Mouse (Mus musculus) kidney, embryonic 14.5 days (tissue): Measurements from ENCODE around the gene Kcnj9. TPM values are rescaled to one million over a fixed set of nuclear protein-coding genes. Genes with fewer than 3 reads are reported as not detected.
A peak's percentile ranks its signal among the peaks of the same experiment; 100 is the strongest.

Experiments used
- ATAC-seq: fragments of 200-750 bp; cut with Nextera tagmentation; 2 replicates; pipeline ENCODE4 v1.8.0; 2017; ENCODE audit warnings: moderate number of reproducible peaks, mild to moderate bottlenecking, moderate TSS enrichment, moderate library complexity; ENCODE audit not compliant: low FRiP score, low TSS enrichment
- H3K27ac ChIP-seq: fragments of 300-500 bp; sonication (generic); 2 replicates; pipeline ENCODE4 v1.5.1; 2014; ENCODE audit warnings: low read depth, mild to moderate bottlenecking, low read length, moderate library complexity, mixed read lengths
- H3K27me3 ChIP-seq: fragments of 300-500 bp; sonication (generic); 2 replicates; pipeline ENCODE4 v1.6.1; 2014; ENCODE audit warnings: mild to moderate bottlenecking, low read length; ENCODE audit not compliant: control insufficient read depth, insufficient read depth
- H3K36me3 ChIP-seq: fragments of 300-500 bp; sonication (generic); 2 replicates; pipeline ENCODE4 v1.6.1; 2014; ENCODE audit warnings: low read length, mixed read lengths; ENCODE audit not compliant: control insufficient read depth, insufficient read depth
- H3K4me1 ChIP-seq: fragments of 300-500 bp; sonication (generic); 2 replicates; pipeline ENCODE4 v1.6.1; 2014; ENCODE audit warnings: low read length, mixed read lengths; ENCODE audit not compliant: control insufficient read depth, insufficient read depth
- H3K4me2 ChIP-seq: fragments of 300-500 bp; sonication (generic); replicated peaks from 2 replicates; pipeline ENCODE4 v1.6.1; 2014; ENCODE audit warnings: low read depth, mild to moderate bottlenecking, low read length
- H3K4me3 ChIP-seq: fragments of 300-500 bp; sonication (generic); 2 replicates; pipeline ENCODE4 v1.5.1; 2014; ENCODE audit warnings: mild to moderate bottlenecking, low read length
- H3K9ac ChIP-seq: fragments of 300-500 bp; sonication (generic); 2 replicates; pipeline ENCODE4 v1.6.1; 2014; ENCODE audit warnings: low read depth, mild to moderate bottlenecking, low read length, moderate library complexity
- H3K9me3 ChIP-seq: fragments of 300-500 bp; sonication (generic); 2 replicates; pipeline ENCODE4 v1.6.1; 2016; ENCODE audit warnings: low read length; ENCODE audit not compliant: control insufficient read depth
- WGBS: fragments of 180-500 bp; shearing (Covaris S2); extraction: QIAGEN DNeasy Blood & Tissue Kit; methylation state at CpG from one replicate; pipeline ENCODE4 v1.1.7; 2014; 5-methylcytosine and 5-hydroxymethylcytosine counted together
- polyA plus RNA-seq: library from polyadenylated mRNA; unstranded; fragments of >200 nt; fragmentation: Nextera tagmentation; extraction: Ambion mirVana; gene quantifications from 2 replicates; pipeline ENCODE4 v1.2.1, GENCODE M21; 2014

The Kcnj9 gene
- polyA plus RNA-seq, 1 experiment from 2014 or later: not detected

DNA sequence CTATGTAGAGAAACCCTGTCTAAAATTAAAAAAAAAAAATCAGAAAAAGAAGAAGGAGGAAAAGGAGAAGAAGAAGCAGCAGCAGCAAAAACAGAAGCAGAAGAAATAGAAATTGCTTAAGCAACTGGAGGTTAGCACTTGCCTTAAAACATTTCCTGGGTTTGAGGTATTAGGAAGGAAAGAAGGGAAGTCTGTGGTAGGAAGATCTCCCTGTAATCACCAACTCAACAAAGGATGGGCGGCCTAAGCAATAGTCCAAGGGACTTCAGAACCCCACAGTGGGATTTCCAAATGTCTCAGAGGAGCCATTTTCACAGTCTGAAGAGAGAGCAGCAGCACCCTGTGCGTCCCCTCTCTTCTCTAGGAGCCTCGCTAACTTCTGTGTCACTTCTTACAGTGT is 23.3 kb upstream of the Kcnj9 start:
- peaks cover 13% of the 10 kb centered on the region; the same call in 1 of the 2 replicates for H3K4me1 ChIP-seq
- WGBS: 80% methylated on average over 3 of the region's 3 CpGs
- H3K9me3 ChIP-seq: no peaks in the 10 kb centered on the region
- H3K9ac ChIP-seq: no peak overlapping the region
- H3K4me2 ChIP-seq: no peak overlapping the region
- H3K36me3 ChIP-seq: no peaks in the 10 kb centered on the region
- H3K27me3 ChIP-seq: no peaks in the 10 kb centered on the region
- H3K4me3 ChIP-seq: no peak overlapping the region
- H3K27ac ChIP-seq: no peak overlapping the region
- no peak for ATAC-seq

DNA sequence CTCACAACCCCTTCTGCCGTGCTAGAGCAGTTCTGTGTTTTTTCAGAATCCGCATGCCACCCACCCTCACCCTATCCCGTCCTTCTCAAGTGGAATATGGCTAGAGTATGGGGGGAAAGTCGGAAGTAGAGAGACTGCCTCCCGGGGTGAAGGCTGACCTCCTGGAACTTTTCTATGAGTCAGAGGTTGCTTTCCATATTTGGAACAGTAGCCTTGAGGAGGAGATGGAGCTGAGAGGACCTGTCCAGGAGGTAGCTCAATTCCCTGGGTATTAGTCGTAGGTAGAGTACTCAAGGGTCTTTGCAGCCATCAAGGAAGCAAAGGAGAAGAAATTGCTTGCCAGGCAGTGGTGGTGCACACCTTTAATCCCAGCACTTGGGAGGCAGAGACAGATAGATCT is 22.9 kb upstream of the Kcnj9 start:
- H3K4me2 ChIP-seq: no peak overlapping the region
- WGBS: 69% methylated on average over 6 of the region's 6 CpGs
- no peak overlapping the region for H3K9ac ChIP-seq
- H3K4me1 ChIP-seq: peaks cover 13% of the 10 kb centered on the region; the same call in 1 of the 2 replicates
- H3K4me3 ChIP-seq: no peak overlapping the region
- no peaks in the 10 kb centered on the region for H3K36me3 ChIP-seq
- no peaks in the 10 kb centered on the region for H3K9me3 ChIP-seq
- H3K27ac ChIP-seq: no peak overlapping the region
- ATAC-seq: no peak
- no peaks in the 10 kb centered on the region for H3K27me3 ChIP-seq

DNA sequence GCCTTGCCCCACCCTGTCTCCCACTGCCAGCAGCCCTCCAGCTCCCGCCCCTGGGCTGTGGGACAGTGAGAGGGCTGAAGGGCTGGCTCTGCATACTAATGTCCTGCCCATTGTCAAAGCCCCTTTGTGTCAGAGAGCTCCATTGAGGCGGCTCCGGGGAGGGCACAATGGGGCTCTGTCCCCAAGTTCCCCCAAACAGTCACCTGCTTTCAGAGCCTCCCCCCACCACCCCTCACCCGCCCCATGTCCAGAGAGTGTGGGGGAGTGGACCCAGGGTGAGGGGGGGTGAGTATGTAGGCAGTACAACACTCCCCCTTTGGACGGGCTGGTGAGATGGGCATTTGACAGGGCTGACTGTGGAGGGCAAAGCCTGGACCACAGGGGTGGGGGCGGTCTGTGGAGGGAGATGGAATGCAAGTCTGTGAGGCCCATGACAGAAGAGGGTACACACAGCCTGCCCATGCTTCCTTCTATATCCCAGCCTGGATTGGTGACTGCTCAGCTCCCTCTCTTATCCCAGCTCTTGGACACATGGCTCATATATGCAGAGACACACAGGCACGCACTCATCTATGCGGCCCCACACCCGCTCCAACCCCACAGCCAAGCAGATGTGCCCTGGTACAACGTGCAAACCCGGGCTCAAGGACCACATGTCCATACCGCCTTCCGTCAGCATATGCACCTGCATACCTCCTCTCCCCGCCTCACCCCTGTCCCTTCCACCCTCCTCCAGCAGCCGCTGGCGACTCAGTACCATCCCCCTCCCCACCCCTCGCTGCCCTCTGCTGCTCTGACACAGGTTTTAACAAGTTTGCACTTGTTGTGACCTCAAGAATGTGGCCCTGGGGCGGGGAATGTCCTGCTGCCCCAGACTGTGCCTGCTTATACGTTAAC is 21.0 kb upstream of the Kcnj9 start:
- H3K27ac ChIP-seq: peak overlapping the region; percentile 53
- H3K4me3 ChIP-seq: no peak overlapping the region
- H3K9ac ChIP-seq: no peak overlapping the region
- H3K27me3 ChIP-seq: no peaks in the 10 kb centered on the region
- no peaks in the 10 kb centered on the region for H3K36me3 ChIP-seq
- 15% methylated on average over 19 of the region's 19 CpGs for WGBS
- no peaks in the 10 kb centered on the region for H3K9me3 ChIP-seq
- peaks cover 13% of the 10 kb centered on the region; the same call in 1 of the 2 replicates for H3K4me1 ChIP-seq
- ATAC-seq: peak; percentile 79
- H3K4me2 ChIP-seq: no peak overlapping the region

DNA sequence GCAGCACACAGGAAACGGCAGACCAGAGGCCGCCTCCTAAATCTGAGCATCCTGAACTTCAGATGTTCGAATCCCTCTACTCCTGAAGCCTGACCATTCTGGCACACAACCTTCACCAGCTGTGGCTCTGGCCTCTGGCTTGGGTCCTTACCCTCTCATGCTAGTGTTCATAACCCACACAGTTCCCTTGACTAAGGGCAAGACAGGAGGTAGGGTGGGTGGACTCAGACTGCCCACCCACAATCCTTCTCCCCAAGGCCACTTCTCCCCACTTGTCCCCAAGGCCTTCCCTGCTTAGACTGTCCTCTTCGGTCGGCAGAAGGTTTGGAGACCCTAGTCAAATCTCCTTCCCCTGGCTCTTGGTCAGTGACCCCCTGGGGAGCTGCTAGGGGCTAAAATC is 20.4 kb upstream of the Kcnj9 start:
- 65% methylated on average over 5 of the region's 5 CpGs for WGBS
- peak overlapping the region; percentile 53 for H3K27ac ChIP-seq
- H3K9me3 ChIP-seq: no peaks in the 10 kb centered on the region
- no peak for ATAC-seq
- no peaks in the 10 kb centered on the region for H3K27me3 ChIP-seq
- H3K36me3 ChIP-seq: no peaks in the 10 kb centered on the region
- peaks cover 13% of the 10 kb centered on the region; the same call in 1 of the 2 replicates for H3K4me1 ChIP-seq
- no peak overlapping the region for H3K4me2 ChIP-seq
- H3K9ac ChIP-seq: no peak overlapping the region
- H3K4me3 ChIP-seq: no peak overlapping the region

DNA sequence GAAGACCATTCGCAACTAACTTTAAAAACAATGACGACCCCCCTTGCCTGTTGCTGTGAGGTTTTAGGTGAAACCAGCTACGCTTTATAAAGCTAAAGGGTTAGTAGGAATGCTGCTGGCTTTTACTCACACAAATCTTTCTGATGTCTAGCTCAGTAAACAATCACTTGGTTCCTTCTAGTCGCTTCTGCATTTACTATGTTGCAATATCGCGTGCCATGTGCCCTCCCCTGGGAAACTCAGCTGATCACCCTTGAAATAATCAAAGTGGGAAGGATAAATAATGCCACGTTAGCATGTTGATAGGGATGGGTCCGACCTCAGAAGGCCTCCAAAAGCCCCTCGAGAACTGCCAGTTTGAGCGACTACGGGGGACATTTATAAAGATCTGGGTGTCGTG is 18.3 kb upstream of the Kcnj9 start:
- Histone ChIP-seq H3K9me3 (no peaks in the 10 kb centered on the region), H3K27me3 (no peaks in the 10 kb centered on the region), H3K4me2 (no peak overlapping the region), H3K9ac (no peak overlapping the region), H3K4me1 (peaks cover 13% of the 10 kb centered on the region; the same call in 1 of the 2 replicates), H3K36me3 (no peaks in the 10 kb centered on the region), H3K27ac (no peak overlapping the region), H3K4me3 (no peak overlapping the region)
- no peak for ATAC-seq
- WGBS: 90% methylated on average over 12 of the region's 12 CpGs

DNA sequence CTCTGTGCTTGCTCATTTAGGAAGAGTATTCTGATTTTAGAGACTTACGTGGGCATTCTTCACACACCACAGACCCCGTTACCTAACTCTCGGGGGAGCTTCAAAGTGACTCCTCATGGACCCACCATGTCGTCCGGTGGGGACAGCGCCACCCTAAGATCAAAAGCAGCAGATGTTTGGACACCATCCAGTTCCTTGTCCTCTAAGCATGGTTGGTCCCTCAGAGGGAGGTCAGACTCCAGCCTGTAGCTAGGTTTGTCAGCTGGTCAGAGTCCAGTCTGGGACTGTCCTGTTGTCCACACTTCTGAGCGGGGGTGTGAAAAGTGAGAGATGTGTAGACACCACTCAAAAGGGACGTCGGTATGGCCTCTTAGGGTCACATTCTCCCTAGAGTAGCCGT is 17.6 kb upstream of the Kcnj9 start:
- Histone ChIP-seq H3K27me3 (no peaks in the 10 kb centered on the region; the same call in 1 of the 2 replicates), H3K9me3 (no peaks in the 10 kb centered on the region), H3K9ac (no peak overlapping the region), H3K36me3 (no peaks in the 10 kb centered on the region), H3K4me1 (peaks cover 13% of the 10 kb centered on the region; the same call in 1 of the 2 replicates), H3K4me2 (no peak overlapping the region), H3K27ac (no peak overlapping the region), H3K4me3 (no peak overlapping the region)
- ATAC-seq: no peak
- WGBS: 81% methylated on average over 10 of the region's 10 CpGs

DNA sequence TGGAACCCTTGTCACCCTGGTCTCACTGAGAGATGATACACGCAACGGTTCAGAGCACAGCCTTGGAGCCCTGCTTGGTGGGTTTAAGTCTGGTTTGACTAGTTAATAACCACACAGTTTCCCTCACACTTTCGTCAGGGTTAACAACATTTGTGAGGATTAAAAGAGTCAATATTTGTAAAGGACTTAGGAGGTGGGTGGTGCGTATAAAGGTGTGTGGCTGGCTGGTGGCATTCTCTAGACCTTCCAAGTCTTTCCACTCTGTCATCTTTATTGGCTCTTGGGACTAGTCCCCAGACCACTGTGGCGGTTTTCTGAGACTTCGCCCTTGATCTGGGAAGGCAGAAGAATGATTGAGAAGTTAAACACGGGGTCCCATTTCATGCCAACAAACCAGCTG is 15.7 kb upstream of the Kcnj9 start:
- peaks cover 7% of the 10 kb centered on the region; the same call in 1 of the 2 replicates for H3K27me3 ChIP-seq
- H3K4me1 ChIP-seq: peaks cover 9% of the 10 kb centered on the region; the same call in 1 of the 2 replicates
- 90% methylated on average over 7 of the region's 7 CpGs for WGBS
- H3K27ac ChIP-seq: no peak overlapping the region
- H3K9ac ChIP-seq: no peak overlapping the region
- no peaks in the 10 kb centered on the region for H3K36me3 ChIP-seq
- H3K4me2 ChIP-seq: no peak overlapping the region
- no peak for ATAC-seq
- H3K4me3 ChIP-seq: no peak overlapping the region
- no peaks in the 10 kb centered on the region for H3K9me3 ChIP-seq

DNA sequence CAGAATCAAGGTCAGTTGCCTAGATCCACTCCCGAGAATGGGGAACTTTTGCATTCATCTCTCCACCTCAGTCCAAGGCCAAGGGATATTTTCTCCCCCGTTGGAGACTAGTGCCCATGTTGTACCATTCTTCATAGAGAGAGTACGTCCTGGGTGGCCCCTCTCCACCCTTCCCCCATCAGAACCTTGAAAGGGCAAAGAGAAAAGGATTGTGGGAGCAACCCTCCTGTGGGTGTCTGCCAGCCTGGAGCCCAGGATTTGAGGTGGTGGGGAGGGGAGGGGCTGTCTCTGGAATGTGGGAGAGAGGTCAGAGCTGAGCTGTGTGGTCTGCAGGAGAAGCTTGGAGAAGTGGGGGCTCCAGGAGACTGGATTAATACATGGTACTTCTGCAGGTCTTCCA is 14.8 kb upstream of the Kcnj9 start:
- ATAC-seq: no peak
- Histone ChIP-seq H3K4me1 (peaks cover 4% of the 10 kb centered on the region; the same call in 1 of the 2 replicates), H3K27ac (no peak overlapping the region), H3K36me3 (no peaks in the 10 kb centered on the region), H3K9me3 (no peaks in the 10 kb centered on the region), H3K27me3 (peaks cover 12% of the 10 kb centered on the region; the same call in 1 of the 2 replicates), H3K4me2 (no peak overlapping the region), H3K4me3 (no peak overlapping the region), H3K9ac (no peak overlapping the region)
- 60% methylated on average over 3 of the region's 3 CpGs for WGBS

DNA sequence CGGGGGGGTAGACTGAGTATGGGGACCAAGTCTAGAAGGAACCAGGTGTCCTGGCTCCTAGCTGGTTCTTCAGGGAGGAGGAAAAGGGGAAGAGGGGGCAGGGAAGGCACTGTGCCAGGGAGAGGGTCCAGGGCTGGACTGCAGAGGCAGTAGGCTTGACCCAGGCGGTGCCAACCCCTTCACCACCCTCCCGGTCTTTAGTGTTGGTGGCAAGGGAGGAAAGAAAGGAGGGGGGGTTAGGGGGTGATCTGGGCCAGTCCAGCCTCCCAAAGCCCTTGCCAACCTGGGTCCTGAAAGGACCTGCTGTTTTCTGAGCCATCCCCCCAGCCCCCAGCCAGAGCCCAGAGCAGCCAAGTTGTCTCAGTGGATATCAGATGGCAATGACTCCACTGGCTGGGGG is 13.6 kb upstream of the Kcnj9 start:
- Histone ChIP-seq H3K4me2 (no peak overlapping the region), H3K27me3 (peaks cover 14% of the 10 kb centered on the region; the same call in 1 of the 2 replicates), H3K4me3 (no peak overlapping the region), H3K27ac (no peak overlapping the region), H3K9me3 (no peaks in the 10 kb centered on the region), H3K36me3 (no peaks in the 10 kb centered on the region), H3K9ac (no peak overlapping the region), H3K4me1 (peaks cover 4% of the 10 kb centered on the region; the same call in 1 of the 2 replicates)
- no peak for ATAC-seq
- 95% methylated on average over 3 of the region's 3 CpGs for WGBS
